Mouse (Mus musculus) kidney, postnatal 4 days (tissue): ENCODE measurements at regions not wholly inside any gene's neighbourhood (a gene's known extent, or its start where the extent isn't known, plus 50 kb on each side); places are given as distances from the start of the nearest gene placed in this dataset.

Experiments used
- DNase-seq, 2 experiments: peaks; one replicate each; pipeline ENCODE4 v3.0.0; 2021; ENCODE audit warnings: mixed read lengths in 2 of 2

DNA sequence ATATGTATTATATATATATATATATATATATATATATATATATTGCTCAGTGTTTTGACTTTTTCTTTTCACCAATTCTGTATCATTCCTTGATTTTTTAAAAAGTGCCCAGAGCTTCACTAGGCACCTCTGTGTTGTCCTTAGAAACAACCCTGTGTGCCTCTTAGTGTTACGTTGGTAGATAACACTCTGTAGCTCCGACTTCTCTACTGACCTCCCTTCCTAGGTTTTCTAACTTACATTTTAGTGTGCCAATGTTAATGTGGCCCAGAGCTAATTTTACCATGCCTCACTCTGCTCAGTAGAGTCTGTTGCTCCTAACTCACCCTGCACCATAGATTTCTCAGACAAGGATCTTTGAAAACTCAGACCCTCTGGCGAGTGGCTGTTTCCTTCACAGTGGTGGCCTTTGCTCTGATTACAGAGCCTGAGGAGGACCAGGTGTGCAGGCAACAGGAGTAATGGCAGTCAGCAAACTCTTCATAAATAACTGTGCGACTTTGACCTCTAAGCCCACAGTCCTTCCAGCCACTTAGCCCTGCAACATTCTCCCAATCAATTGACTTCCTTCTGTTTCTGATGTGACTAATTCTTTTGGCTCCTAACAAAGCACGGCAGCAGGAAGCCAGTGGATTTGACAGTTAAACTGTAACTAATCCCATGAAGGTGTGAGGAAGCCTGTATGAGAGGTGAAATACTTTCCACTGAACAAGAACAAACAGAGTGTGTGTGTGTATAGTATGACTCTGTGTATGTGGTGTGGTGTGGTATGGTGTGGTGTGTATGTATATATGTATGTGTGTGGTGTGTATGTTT lies 53.6 kb upstream of the Actr3 start:
- DNase-seq, result peak; percentile 6 to 19

- no peak for DNase-seq
These were observed 55.5 kb upstream of the Actr3 start for GRCm38 (mm10) chr1:125491014-125491413.

DNA sequence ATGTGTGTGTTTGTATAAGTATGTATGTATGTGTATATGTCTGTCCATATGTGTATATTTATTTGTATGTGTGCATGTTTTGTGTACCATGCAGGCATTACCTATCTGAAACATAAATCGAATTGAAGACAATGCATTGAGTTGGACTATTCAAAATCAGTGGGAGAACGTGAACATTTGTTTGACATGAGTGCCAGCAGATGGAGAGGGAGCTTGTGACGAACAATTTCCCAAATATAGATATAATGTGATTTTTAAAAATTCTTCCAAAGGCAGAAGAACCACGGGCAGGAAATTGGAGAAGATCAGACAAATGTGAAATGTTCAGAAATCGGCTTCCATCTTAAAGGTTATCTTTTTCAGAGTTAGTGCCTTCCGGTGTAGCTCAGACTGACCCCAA lies 59.1 kb upstream of the Actr3 start:
- no peak for DNase-seq

GRCm38 (mm10) chr1:125495320-125496083 lies 60.0 kb upstream of the Actr3 start:
- DNase-seq, result no peak

GRCm38 (mm10) chr1:125497006-125497405 lies 61.5 kb upstream of the Actr3 start:
- DNase-seq, result no peak

GRCm38 (mm10) chr1:125501964-125502517 lies 58.4 kb upstream of the Slc35f5 start:
- DNase-seq, result no peak

DNA sequence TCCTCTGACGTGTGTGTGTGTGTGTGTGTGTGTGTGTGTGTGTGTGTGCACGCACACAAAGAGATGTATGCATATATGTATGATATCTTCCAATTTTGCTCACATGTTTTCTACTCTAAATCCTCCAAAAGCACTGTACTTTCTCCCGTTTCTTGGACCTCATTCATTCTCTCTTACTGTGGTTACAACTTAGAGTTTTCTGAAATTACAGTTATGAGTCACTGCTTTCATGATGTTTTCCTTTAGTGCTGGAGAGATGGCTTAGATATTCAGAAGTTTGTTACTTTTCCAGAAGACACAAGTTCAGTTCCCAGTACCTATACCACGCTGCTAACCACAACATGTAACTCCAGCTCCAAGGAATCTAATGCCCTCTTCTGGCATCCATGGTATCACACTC lies 56.5 kb upstream of the Slc35f5 start:
- no peak for DNase-seq

DNA sequence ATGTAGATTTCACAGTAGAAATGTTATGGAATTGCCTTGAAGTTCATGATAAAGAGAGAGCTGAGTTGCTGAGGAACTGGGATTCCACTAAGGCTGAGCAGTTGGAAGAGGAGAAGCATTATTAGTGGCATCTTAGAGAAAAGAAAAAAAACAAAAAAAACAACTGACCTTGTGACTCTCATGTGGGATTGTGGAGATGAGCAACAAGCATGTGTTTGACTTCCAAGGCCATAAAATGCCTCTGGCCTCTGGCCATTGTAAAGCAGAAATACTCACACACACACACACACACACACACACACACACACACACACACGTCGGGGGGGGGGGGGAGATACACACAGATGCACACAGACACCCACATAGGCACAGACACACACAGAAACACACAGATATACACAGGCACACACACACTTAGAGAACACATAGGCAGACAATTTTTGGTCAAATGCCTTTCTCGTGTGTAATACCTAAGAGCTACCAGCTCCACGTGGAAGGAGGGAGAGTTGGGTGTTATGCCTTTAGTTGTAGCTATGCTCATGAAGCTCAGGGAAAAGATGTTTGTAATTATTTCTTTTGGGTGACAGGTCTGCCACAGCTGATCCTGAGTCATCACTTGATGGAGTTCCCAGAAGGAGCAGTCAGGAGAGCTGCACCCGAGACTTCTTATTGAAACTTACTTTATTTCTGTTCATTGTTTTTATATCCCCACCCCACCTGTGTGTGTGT lies 52.4 kb upstream of the Slc35f5 start:
- no peak for DNase-seq

- peak; percentile 4 to 19 for DNase-seq
These were observed 51.7 kb upstream of the Slc35f5 start for GRCm38 (mm10) chr1:125508594-125509257.
